Mouse (Mus musculus): ENCODE data around the gene Nucks1. TPM values are rescaled to one million over a fixed set of nuclear protein-coding genes. Genes with fewer than 3 reads are reported as not detected.

Gene Nucks1
- polyA plus RNA-seq (2012; fragmentation: generic; extraction: Trizol): 10 to 100 TPM; 14.0 to 26.5 TPM

DNA sequence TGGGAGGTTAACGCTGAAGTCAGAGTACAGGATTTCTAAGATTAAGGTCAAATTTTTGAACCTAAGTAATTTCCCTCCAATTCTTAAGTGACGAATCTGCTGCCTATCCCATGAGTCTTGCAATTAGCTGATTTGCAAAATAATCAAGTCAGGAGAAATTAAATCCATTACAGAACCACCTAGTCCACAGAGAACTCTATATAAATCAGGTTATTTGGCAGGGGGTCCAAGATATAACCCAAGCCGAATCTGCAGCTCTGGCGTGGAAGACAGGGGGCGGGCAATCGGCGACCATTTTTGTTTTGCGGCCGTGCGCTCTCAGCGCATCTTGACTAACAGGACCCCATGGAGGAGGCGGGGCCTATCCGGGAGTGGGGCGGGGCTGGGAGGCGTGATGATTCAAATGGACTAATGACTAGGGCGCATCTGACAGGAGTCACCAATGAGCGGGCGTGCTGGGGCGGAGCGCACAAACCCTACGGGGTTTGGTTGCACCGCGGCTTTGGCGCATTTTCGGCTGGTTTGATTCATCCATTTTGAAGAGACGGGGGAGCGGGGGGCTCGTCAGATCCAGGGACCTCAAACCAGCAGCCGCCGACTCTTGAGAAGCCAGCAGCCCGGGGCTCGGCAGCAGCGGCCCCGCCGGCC, at the start of gene Nucks1:
Gene Nucks1 (plus strand): TSS at position 534 of the 648 bp plus-strand sequence.

DNA sequence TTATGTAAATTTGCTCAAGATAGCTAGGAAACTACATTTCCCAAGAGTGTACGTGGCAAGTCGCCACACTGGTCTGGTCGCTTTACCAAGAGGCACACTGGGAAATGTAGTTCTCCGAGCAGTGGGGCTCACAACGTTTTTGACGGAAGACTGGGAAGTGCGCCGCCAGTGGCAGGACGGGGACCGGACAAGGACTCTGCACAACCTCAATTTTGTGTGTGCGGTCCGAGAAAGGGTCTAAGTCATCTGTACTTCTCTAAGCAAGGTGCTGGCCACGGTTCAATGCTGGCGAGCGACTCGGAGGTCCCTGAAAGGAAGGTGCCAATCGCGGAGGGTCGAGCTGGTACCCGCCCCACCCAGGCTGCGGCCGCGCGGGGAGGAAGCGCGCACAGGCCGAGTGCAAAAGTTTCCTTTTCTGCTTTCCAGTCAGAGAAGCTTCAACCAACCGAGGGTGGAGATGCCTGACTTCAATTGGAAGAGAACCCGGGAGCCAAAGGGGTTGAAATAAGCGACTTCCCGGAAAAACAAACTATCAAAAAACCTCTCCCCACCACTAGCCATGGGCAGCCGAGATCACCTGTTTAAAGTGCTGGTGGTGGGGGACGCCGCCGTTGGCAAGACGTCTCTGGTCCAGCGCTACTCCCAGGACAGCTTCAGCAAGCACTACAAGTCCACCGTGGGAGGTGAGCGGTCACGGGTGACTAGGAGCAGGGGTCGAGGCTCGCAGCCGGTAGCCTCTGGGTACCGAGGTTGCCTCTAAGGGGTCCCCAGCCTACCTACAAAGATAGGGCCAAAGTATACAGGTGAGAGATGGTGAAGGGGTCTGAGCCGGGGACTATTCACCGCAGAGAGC, 43.0 kb upstream of the Nucks1 start, which contains the start of gene Rab29:
Gene Rab29 (plus strand): TSS at position 132 of the 853 bp plus-strand sequence.

DNA sequence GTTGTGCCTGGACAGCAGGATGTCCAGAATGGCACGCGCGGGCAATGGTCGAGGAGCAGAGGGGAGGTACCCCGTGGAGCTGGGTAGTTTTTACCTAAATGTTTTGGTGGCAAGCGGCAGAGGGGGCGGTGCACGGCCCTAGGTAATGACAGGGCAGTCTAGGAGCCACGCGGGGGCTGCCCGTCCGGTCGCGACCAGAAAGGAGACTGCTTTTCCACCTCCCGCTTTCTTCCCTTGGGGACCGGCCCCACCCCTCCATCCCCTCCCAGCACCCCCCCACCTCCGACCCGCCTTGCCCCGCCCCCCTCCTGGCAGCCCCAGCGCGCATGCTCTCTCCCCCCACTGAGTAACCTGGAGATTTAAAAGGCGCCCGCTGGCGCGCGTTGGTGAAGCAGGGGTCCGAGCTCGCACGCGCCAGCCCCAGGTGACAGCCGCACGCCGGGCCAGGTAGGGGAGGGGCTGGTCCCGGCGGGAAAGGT, 52.3 kb downstream of the Nucks1 start, which contains the start of gene Slc45a3:
Gene Slc45a3 (plus strand): TSS at position 362 of the 479 bp plus-strand sequence.

Other genes with a start within 250 kb of the Nucks1 start
- 10 to 100 TPM in 1 of 2 experiments, 1 to 10 TPM in 1; 4.9 to 18.3 TPM for gene Rab7b, start 221.8 kb upstream of the Nucks1 start, polyA plus RNA-seq (2012; fragmentation: generic; extraction: Trizol)
- gene Slc26a9, start 166.5 kb upstream of the Nucks1 start, polyA plus RNA-seq (2012; fragmentation: generic; extraction: Trizol): not detected
- not detected for gene Pm20d1, start 113.2 kb upstream of the Nucks1 start, polyA plus RNA-seq (2012; fragmentation: generic; extraction: Trizol)
- 10 to 100 TPM in 1 of 2 experiments, 1 to 10 TPM in 1; 2.0 to 10.4 TPM for gene Slc41a1, start 83.0 kb upstream of the Nucks1 start, polyA plus RNA-seq (2012; fragmentation: generic; extraction: Trizol)
- 1 to 10 TPM; 2.5 to 6.3 TPM for gene Rab29, start 43.3 kb upstream of the Nucks1 start, polyA plus RNA-seq (2012; fragmentation: generic; extraction: Trizol)
- 1 to 10 TPM in 1 of 2 experiments, under 1 TPM in 1; 0.82 to 2.2 TPM for gene Slc45a3, start 52.4 kb downstream of the Nucks1 start, polyA plus RNA-seq (2012; fragmentation: generic; extraction: Trizol)
- gene Elk4, start 97.1 kb downstream of the Nucks1 start, polyA plus RNA-seq (2012; fragmentation: generic; extraction: Trizol): 10 to 100 TPM in 1 of 2 experiments, 1 to 10 TPM in 1; 1.8 to 18.2 TPM
- gene Mfsd4a, start 157.5 kb downstream of the Nucks1 start, polyA plus RNA-seq (2012; fragmentation: generic; extraction: Trizol): 1 to 10 TPM in 1 of 2 experiments, under 1 TPM in 1; 0.18 to 6.7 TPM
- 10 to 100 TPM in 1 of 2 experiments, 1 to 10 TPM in 1; 4.0 to 10.3 TPM for gene Cdk18, start 229.2 kb downstream of the Nucks1 start, polyA plus RNA-seq (2012; fragmentation: generic; extraction: Trizol)

Measured in C3H10T1/2 (cell line).